Mouse (Mus musculus): ENCODE results near the gene AK157302.
"Not testable (repeated sequence)": the region's sequence is repeated elsewhere in the genome, so short reads cannot be mapped to it uniquely, and the experiment has no call there.

The AK157302 gene

DNA sequence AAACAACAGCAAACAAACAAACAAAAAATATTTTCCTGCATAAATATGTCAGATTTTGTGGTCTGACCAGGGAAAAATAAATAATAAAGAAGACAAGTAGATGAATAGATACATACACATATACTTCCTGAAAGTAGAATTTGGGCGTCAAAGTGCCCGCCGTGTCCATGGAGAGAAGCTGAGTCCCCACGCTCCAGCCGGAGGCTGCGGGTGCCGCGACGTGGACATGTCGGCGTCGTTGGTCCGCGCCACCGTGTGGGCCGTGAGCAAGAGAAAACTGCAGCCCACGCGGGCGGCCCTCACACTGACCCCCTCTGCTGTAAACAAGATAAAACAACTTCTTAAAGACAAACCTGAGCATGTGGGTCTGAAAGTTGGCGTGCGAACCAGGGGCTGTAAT lies at the start of gene AK157302:
TSS of gene AK157302 (plus strand) at position 144 of the 400 bp plus-strand sequence.
- peak in 1 of 2 experiments; percentile 36 for DNase-seq (ENCODE audit: low spot score in 2 of 2)

GRCm38 (mm10) chr13:21446796-21447195 lies 48.2 kb upstream of the AK157302 start:
- DNase-seq (ENCODE audit: low spot score in 2 of 2): no peak

DNA sequence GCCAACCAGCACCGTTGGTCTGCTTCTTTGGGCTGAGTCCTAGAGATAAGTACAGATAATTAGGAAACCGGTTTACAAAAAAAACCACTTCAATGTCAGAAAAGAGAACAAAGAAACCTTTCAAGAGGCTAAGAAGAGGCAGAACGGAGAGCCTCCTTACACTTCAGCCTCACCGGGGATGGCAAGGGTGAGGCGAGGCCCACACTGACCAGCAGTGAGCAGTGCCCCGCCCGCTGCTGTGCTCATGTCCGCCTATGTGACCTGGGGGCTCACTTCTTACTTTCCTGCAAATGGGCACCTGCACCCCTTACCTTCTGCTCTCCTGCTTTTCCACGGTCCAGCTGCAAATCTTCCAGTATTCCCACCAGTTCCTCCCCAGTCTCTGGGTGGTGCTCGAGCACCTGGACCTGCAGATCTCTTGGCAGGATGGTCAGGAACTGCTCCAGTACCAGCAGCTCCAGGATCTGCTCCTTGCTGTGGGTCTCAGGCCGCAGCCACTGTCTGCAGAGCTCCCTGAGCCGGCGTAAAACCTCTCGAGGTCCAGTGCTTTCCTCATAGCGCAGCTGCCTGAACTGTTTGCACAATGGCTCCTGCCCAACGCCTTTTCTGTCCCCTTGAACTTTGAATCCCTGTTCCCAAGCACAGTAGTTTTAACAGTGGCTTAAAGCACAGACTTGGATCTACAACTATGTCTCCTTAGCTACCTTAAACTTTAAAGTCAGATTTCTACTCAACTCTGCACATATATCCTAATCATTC lies 47.0 kb upstream of the AK157302 start:
- no peak for DNase-seq (ENCODE audit: low spot score in 2 of 2)

- DNase-seq (ENCODE audit: low spot score in 2 of 2): no peak
Observed at GRCm38 (mm10) chr13:21453042-21453441, 42.0 kb upstream of the AK157302 start.

GRCm38 (mm10) chr13:21453449-21453848 lies 41.6 kb upstream of the AK157302 start, which contains the start of gene Zscan26:
Gene Zscan26, minus strand, starts transcription at chr13:21453730.
- peak; percentile 55 to 72 for DNase-seq (ENCODE audit: low spot score in 2 of 2)

GRCm38 (mm10) chr13:21454133-21454532 lies 40.9 kb upstream of the AK157302 start:
- no peak for DNase-seq (ENCODE audit: low spot score in 2 of 2)

GRCm38 (mm10) chr13:21456347-21456746 lies 38.7 kb upstream of the AK157302 start:
- DNase-seq (ENCODE audit: low spot score in 2 of 2): no peak

- not testable (repeated sequence) for DNase-seq (ENCODE audit: low spot score in 2 of 2)
Observed at GRCm38 (mm10) chr13:21462516-21462915, 32.5 kb upstream of the AK157302 start.

DNA sequence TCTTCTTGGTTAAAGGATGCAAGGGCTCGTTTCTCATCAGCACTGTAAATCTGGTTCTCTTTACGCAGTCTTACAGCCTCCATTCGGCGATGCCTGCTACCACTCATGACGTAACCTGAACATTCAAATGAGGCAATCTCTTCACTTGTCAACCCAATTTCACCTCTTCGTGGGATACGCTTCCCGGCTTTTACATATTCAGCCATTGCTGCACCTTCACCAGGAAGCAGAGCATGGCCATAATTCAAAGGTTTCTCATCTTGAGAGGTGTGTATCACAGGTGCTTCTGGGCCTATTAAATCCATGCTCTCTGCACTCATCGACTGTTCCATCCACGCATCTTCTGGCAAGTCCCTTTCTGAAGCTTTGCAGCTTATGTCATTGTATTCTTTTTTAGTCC lies 27.7 kb upstream of the AK157302 start:
- DNase-seq (ENCODE audit: low spot score in 2 of 2): no peak

DNA sequence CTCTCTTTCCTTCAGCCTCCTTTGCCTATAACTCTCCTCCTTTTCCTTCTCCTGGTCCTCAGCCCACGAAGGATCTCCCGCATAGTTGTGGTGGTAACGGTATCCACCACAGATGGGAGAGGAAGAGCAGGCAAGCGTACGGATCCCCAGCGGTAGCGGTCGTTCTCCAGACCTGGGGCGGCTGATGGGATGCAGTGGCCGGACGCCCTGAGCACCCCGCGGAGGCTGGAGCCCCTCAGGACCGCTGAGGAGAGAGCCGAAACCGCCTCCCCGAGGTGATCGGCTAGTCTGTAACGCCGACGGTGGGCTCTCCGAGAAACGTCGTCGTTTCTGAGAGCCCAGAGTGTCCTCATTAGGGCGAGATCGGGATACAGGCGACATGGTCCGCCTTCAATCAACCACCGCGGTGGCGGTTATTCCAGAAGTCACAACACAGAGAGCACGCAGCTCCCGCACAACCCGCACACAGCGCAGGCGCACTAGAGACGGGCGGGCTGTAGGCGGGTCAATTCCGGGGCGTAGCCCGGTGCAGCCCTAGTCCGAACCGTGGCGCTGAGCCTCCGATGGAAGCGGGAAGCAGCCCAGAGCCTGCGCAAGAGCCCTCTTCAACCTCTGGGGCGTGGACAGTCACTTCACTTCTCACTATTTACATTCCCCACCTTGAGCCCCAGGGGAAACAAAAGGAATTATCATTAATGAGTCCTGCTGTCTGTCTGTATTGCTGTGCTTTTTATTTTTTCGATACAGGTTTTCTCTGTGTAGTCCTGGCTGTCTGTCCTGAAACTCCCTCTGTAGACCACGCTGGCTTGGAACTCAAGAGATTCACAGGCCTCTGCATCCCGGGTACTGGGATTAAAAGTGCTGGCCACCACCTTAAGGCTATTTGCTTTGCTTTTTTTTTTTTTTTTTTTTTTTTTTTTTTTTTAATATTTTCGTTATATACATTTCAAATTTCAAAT lies 26.7 kb upstream of the AK157302 start, which contains the start of gene Nkapl:
TSS of gene Nkapl (minus strand) at position 449 of the 959 bp plus-strand sequence.
- DNase-seq (ENCODE audit: low spot score in 2 of 2): peak; percentile 53 to 79

GRCm38 (mm10) chr13:21469097-21469496 lies 25.9 kb upstream of the AK157302 start:
- no peak for DNase-seq (ENCODE audit: low spot score in 2 of 2)

- no peak for DNase-seq (ENCODE audit: low spot score in 2 of 2)
Observed at GRCm38 (mm10) chr13:21472427-21472826, 22.6 kb upstream of the AK157302 start.

DNA sequence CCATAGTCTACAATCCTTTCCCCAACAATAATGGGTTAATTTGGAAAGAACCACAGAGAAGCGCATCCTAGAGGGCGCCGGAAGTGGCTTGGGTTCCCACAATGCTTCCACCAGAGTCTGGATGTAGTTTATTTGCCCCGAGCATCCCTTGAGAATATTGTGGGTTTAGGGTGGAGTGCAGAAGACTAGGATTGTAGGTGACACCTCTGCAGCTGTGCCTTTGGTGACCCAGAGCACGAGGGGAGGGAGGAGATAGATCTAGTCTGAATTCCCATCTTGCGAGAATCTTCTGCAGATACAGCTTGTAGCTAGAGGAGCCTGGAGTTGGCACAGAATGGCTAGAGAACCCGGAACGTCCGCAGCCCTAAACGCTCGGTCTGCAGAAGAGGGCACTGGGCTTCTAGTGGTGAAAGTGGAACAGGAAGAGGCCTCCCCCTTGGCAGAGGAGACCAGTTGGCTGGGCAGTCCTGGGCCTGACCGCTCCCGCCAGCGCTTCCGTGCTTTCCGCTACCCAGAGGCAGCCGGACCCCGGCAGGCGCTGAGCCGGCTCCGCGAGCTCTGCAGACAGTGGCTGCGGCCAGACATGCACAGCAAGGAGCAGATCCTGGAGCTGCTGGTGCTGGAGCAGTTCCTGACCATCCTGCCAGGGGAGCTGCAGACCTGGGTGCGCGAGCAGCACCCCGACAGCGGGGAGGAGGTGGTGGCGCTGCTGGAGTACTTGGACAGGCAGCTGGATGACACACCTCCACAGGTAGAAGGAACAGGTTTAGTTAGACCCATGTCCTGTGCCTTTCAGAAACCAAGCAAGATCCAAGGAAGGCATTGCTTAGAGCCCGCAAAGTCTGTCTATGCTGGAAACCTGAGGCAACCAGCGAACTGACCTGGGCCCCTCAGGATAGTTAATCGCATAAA lies 16.0 kb upstream of the AK157302 start, which contains the start of the genes Zkscan4 and Gm10065:
TSS of gene Zkscan4 (plus strand) at position 149 of the 912 bp plus-strand sequence.
TSS of gene Gm10065 (minus strand) at position 683 of the 912 bp plus-strand sequence.
- peak; percentile 5 to 18 for DNase-seq (ENCODE audit: low spot score in 2 of 2)

DNA sequence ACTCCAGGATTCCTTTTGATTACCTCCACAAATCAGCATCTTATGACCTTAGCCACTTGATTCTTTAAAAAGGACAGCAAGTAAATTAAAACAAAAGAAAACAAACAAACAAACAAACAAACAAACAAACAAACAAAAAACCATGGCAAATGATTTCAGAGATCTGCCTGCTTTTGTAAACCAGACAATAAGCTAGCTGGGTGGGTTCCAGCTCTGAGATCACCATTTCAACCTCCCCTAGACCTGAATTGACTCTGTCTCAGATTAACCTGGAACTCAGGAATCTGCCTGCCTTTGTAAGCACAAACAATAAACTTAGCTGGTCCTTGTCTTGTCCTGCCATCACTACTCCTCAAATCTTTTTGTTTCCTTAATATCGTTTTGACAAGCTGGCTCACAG lies 8.1 kb upstream of the AK157302 start:
- no peak for DNase-seq (ENCODE audit: low spot score in 2 of 2)

DNA sequence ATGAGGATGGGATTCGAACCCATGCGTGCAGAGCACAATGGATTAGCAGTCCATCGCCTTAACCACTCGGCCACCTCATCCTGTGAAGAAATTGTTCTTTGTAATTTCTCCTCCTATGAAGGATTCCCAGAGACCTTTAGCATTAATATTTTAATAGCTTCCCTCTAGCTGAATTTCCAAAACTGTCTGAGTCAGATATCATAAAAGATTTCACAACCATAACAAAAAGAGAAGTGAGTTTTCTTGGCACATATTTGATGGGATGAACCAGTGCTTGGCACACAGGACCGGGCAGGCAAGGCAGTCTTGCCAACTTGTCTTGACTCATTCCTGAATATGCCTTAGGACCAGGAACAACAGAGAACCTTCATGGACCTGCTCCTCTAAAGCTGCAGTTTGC lies 2.2 kb upstream of the AK157302 start:
- no peak for DNase-seq (ENCODE audit: low spot score in 2 of 2)

GRCm38 (mm10) chr13:21501182-21501581 lies 6.2 kb downstream of the AK157302 start, which contains the start of gene Gm11273:
Gene Gm11273, minus strand, starts transcription at chr13:21501418.
- not testable (repeated sequence) for DNase-seq (ENCODE audit: low spot score in 2 of 2)

GRCm38 (mm10) chr13:21502296-21502695 lies 7.3 kb downstream of the AK157302 start:
- no peak for DNase-seq (ENCODE audit: low spot score in 2 of 2)

GRCm38 (mm10) chr13:21506221-21506649 lies 11.2 kb downstream of the AK157302 start:
- DNase-seq (ENCODE audit: low spot score in 2 of 2): peak; percentile 68 to 76

DNA sequence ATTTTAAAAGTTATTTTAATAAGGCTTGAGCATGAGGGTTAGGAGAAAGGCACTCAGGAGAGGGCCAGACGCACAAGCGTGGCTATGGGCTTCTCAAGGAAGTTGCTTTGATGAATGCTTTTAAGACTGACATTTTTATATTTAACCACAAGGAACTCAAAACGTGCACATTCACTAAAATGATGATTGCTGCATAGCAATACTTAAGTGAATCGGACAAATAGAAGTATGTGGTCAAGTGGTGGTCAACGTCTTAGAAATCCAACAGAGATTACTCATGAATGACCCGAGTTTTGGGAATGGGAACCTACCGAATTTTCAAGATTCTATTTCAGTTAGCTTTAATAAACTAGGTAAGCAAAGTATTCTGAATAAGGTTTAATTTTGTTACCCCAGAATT lies 35.1 kb downstream of the AK157302 start:
- DNase-seq (ENCODE audit: low spot score in 2 of 2): no peak

DNA sequence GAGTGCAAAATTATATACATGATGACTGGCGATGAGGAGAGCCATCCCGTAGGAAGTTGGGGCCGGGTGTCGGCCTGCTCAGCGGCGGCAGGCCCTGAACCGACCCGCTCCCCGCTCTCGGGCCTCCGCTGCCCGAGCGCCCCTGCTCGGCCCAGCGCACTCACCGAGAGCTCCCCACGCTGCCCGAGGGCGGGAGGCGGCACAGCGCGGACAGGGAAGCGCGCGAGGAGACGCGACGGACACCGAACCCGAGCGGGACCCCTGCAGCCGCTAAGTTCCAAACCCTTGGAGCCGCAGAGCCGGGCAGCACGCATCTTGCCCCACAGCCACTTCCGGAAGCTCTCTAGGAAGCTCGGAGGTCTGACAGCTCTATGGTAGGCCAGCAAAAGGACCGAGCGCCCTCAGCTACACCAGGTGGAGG lies 35.8 kb downstream of the AK157302 start, which contains the start of gene Zkscan8:
TSS of gene Zkscan8 (minus strand) at position 340 of the 421 bp plus-strand sequence.
- DNase-seq (ENCODE audit: low spot score in 2 of 2): peak; percentile 78 to 87

DNA sequence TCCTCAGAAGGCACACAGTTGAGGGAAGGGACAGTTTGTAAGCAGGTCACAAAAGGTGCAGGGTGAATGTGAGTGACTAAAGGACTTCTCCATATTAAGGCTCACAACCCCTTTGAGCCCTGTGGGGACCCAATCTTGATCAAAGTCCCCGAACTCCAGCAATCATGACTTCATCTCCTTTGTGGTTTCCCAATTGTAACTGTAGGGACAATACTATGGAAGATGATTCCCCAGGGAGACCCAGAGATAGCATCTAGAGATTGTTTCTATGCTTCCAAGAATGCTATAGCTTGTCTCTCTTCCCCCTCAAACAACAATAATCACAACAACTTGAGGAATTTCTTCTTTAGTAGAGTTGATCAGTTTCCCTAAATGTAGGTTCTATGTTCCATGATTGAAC lies 47.7 kb downstream of the AK157302 start, which contains the start of gene Olfr1366:
TSS of gene Olfr1366 (minus strand) at position 101 of the 400 bp plus-strand sequence.
- DNase-seq (ENCODE audit: low spot score in 2 of 2): no peak

All from spleen, postnatal 10 days (tissue).